Mouse (Mus musculus) heart, embryonic 12.5 days (tissue): ENCODE data around the gene Cbll1. TPM values are rescaled to one million over a fixed set of nuclear protein-coding genes. Genes with fewer than 3 reads are reported as not detected.

ENCODE experiments used
- ATAC-seq: fragments of 200-750 bp; cut with Nextera tagmentation; 2 replicates; pipeline ENCODE4 v1.8.0; 2017; ENCODE audit warnings: moderate TSS enrichment, moderate library complexity; ENCODE audit not compliant: insufficient number of reproducible peaks, low FRiP score
- H3K27ac ChIP-seq: fragments of 300-500 bp; sonication (generic); 2 replicates; pipeline ENCODE4 v1.5.1; 2016; ENCODE audit warnings: mild to moderate bottlenecking, moderate library complexity; ENCODE audit not compliant: poor library complexity, severe bottlenecking
- H3K27me3 ChIP-seq: fragments of 300-500 bp; sonication (generic); replicated peaks from 2 replicates; pipeline ENCODE4 v1.6.1; 2016; ENCODE audit warnings: mild to moderate bottlenecking, moderate library complexity
- H3K36me3 ChIP-seq: fragments of 300-500 bp; sonication (generic); 2 replicates; pipeline ENCODE4 v1.6.1; 2016; ENCODE audit warnings: mild to moderate bottlenecking, moderate library complexity
- H3K4me1 ChIP-seq: fragments of 300-500 bp; sonication (generic); replicated peaks from 2 replicates; pipeline ENCODE4 v1.6.1; 2016; ENCODE audit warnings: mild to moderate bottlenecking
- H3K4me2 ChIP-seq: fragments of 300-500 bp; sonication (generic); 2 replicates; pipeline ENCODE4 v1.6.1; 2016; ENCODE audit warnings: mild to moderate bottlenecking, moderate library complexity
- H3K4me3 ChIP-seq: fragments of 300-500 bp; sonication (generic); 2 replicates; pipeline ENCODE4 v1.5.1; 2016; ENCODE audit warnings: mild to moderate bottlenecking
- H3K9ac ChIP-seq: fragments of 300-500 bp; sonication (generic); 2 replicates; pipeline ENCODE4 v1.6.1; 2016; ENCODE audit warnings: mild to moderate bottlenecking, moderate library complexity
- H3K9me3 ChIP-seq: fragments of 300-500 bp; sonication (generic); replicated peaks from 2 replicates; pipeline ENCODE4 v1.6.1; 2016; ENCODE audit warnings: mild to moderate bottlenecking, moderate library complexity
- WGBS: fragments of 180-500 bp; shearing (Covaris S2); methylation state at CpG from one replicate; pipeline ENCODE4 v1.1.7; 2016; 5-methylcytosine and 5-hydroxymethylcytosine counted together
- polyA plus RNA-seq: library from polyadenylated mRNA; unstranded; fragments of >200 nt; fragmentation: Nextera tagmentation; extraction: Ambion mirVana; gene quantifications from 2 replicates; pipeline ENCODE4 v1.2.1, GENCODE M21; 2016

The Cbll1 gene
- 10.7 and 11.3 TPM in 2 replicates for polyA plus RNA-seq

GRCm38 (mm10) chr12:31499314-31500131 is at the start of gene Cbll1:
Cbll1 (minus strand) TSS chr12:31499616.
- peak; percentile 99 for ATAC-seq
- Histone ChIP-seq H3K9ac (peak within 1 kb of the TSS; percentile 86), H3K4me2 (peak within 1 kb of the TSS; percentile 95), H3K4me1 (peaks cover 16% of the 10 kb centered on the region), H3K9me3 (no peaks in the 10 kb centered on the region), H3K36me3 (peaks cover under 1% of the 10 kb centered on the region), H3K27ac (peak within 1 kb of the TSS; percentile 88), H3K27me3 (no peaks in the 10 kb centered on the region), H3K4me3 (peak within 1 kb of the TSS; percentile 98)
- WGBS, result 0% methylated on average over 68 of the region's 68 CpGs

- ATAC-seq, result no peak
- Histone ChIP-seq H3K36me3 (no peaks in the 10 kb centered on the region), H3K27ac (no peak overlapping the region), H3K9ac (no peak overlapping the region), H3K4me2 (no peak overlapping the region), H3K4me1 (no peaks in the 10 kb centered on the region), H3K4me3 (no peak overlapping the region), H3K27me3 (no peaks in the 10 kb centered on the region), H3K9me3 (no peaks in the 10 kb centered on the region)
- 50% methylated on average over 1 of the region's 1 CpGs for WGBS
These were observed 46.6 kb upstream of the Cbll1 start for GRCm38 (mm10) chr12:31546061-31546460.

DNA sequence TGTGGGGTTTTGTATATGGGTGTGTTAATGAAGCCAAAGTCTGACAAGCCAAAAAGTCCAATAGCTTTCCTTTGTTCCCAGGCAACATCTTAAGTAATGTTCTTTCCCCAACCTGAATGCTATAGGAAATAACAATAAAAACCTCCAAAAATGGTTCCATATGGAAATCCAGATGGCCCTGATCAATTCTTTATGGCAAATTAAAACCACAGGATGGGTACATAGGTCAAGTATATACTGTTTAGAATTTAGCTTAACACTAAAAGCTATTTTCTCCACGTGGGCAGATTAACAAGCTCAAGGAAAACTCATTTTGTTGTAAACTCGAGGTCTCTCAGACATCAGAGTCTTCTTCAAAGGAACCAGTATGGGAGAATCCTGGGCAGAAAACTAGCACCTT is 45.8 kb upstream of the Cbll1 start:
- ATAC-seq, result no peak

DNA sequence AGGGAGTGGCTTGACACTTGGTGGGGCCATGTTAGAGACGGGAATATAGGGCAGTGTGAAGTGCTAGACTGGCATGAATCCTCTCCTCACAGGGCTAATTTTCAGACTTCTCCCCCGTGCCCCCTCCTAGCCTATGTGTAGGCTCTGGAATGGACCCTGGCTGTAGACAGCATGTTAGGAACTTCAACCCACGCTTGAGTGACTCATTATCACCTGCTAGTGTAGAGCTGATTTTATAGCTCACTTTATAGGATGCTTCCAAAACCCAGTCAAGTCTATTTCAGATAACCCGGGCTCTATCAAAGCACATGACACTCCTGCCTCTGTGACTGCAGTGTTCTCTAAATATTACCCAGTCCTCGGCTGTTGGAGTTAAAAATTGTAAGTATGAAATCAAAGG is 42.1 kb upstream of the Cbll1 start:
- Histone ChIP-seq H3K4me2 (no peak overlapping the region), H3K27ac (no peak overlapping the region), H3K4me1 (peaks cover 6% of the 10 kb centered on the region; the same call in 1 of the 2 replicates), H3K9me3 (no peaks in the 10 kb centered on the region), H3K4me3 (no peak overlapping the region), H3K9ac (no peak overlapping the region), H3K36me3 (no peaks in the 10 kb centered on the region), H3K27me3 (no peaks in the 10 kb centered on the region)
- ATAC-seq, result no peak
- WGBS, result 58% methylated on average over 5 of the region's 5 CpGs

More for the DNA sequence above, 45.8 kb upstream of the Cbll1 start:
- WGBS, result 57% methylated on average over 2 of the region's 2 CpGs
- H3K27ac ChIP-seq, result no peak overlapping the region
- no peaks in the 10 kb centered on the region for H3K4me1 ChIP-seq
- no peaks in the 10 kb centered on the region for H3K36me3 ChIP-seq
- H3K9me3 ChIP-seq, result no peaks in the 10 kb centered on the region
- no peak overlapping the region for H3K4me2 ChIP-seq
- no peaks in the 10 kb centered on the region for H3K27me3 ChIP-seq
- no peak overlapping the region for H3K4me3 ChIP-seq
- no peak overlapping the region for H3K9ac ChIP-seq

GRCm38 (mm10) chr12:31539783-31540182 is 40.4 kb upstream of the Cbll1 start:
- 83% methylated on average over 2 of the region's 2 CpGs for WGBS
- no peak for ATAC-seq
- no peak overlapping the region for H3K9ac ChIP-seq
- H3K27me3 ChIP-seq, result no peaks in the 10 kb centered on the region
- H3K36me3 ChIP-seq, result no peaks in the 10 kb centered on the region
- peaks cover 6% of the 10 kb centered on the region; the same call in 1 of the 2 replicates for H3K4me1 ChIP-seq
- H3K4me3 ChIP-seq, result no peak overlapping the region
- H3K9me3 ChIP-seq, result no peaks in the 10 kb centered on the region
- H3K27ac ChIP-seq, result no peak overlapping the region
- no peak overlapping the region for H3K4me2 ChIP-seq

GRCm38 (mm10) chr12:31537515-31538230 is 38.3 kb upstream of the Cbll1 start:
- Histone ChIP-seq H3K9me3 (no peaks in the 10 kb centered on the region), H3K27me3 (no peaks in the 10 kb centered on the region), H3K4me3 (no peak overlapping the region), H3K4me2 (no peak overlapping the region), H3K9ac (no peak overlapping the region), H3K36me3 (no peaks in the 10 kb centered on the region), H3K27ac (no peak overlapping the region), H3K4me1 (peaks cover 6% of the 10 kb centered on the region; the same call in 1 of the 2 replicates)
- 42% methylated on average over 7 of the region's 7 CpGs for WGBS
- no peak for ATAC-seq

DNA sequence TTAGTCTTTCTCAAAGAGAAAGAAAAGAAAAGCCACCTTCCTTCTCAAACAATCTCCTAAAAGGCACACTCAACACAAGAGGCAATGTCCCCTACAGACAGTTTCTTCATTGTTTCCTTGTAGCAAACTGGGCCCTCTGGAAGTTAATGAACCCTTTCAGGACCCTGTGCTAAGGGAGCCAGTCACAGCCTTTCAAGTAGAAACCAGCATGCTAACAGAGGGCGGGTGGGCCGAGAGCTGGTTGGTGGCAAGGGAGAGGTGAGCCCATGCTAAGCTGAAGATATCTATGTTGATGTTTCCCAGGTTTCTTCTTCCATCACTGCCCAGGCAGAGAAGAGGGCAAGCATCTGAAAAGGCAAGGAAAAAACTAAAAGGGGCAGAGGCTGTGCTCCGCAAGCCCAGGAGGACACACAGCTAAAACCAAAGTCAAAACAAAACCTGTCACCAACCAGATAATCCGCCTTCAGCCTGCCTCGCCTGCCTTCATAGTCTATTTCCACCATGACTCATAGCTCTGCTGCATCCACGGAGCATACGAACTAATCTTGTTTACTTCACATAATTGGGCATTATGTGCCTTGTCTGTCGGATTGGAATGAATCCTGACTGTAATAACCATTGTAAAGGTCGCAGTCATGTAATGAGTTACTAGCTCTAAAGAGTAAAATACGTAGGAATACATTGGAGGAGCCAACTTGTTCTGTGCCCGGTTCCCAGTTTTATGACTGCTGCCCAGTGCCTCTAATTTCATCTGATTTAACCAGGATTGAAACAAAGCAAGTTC is 34.8 kb upstream of the Cbll1 start:
- Histone ChIP-seq H3K9ac (no peak overlapping the region), H3K27ac (no peak overlapping the region), H3K4me2 (no peak overlapping the region), H3K27me3 (no peaks in the 10 kb centered on the region), H3K4me3 (no peak overlapping the region), H3K9me3 (no peaks in the 10 kb centered on the region), H3K4me1 (peaks cover 6% of the 10 kb centered on the region; the same call in 1 of the 2 replicates), H3K36me3 (no peaks in the 10 kb centered on the region)
- no peak for ATAC-seq
- 65% methylated on average over 11 of the region's 11 CpGs for WGBS

GRCm38 (mm10) chr12:31533218-31533908 is 33.9 kb upstream of the Cbll1 start:
- ATAC-seq, result no peak
- no peak overlapping the region for H3K4me3 ChIP-seq
- H3K36me3 ChIP-seq, result no peaks in the 10 kb centered on the region
- peaks cover 6% of the 10 kb centered on the region; the same call in 1 of the 2 replicates for H3K4me1 ChIP-seq
- H3K9ac ChIP-seq, result no peak overlapping the region
- no peak overlapping the region for H3K4me2 ChIP-seq
- no peaks in the 10 kb centered on the region for H3K27me3 ChIP-seq
- WGBS, result 63% methylated on average over 10 of the region's 10 CpGs
- no peaks in the 10 kb centered on the region for H3K9me3 ChIP-seq
- H3K27ac ChIP-seq, result no peak overlapping the region

GRCm38 (mm10) chr12:31532054-31532453 is 32.6 kb upstream of the Cbll1 start:
- H3K36me3 ChIP-seq, result no peaks in the 10 kb centered on the region
- no peak overlapping the region for H3K4me2 ChIP-seq
- no peak overlapping the region for H3K4me3 ChIP-seq
- H3K4me1 ChIP-seq, result peaks cover 7% of the 10 kb centered on the region; the same call in 1 of the 2 replicates
- no peak for ATAC-seq
- H3K9me3 ChIP-seq, result no peaks in the 10 kb centered on the region
- WGBS, result 70% methylated on average over 14 of the region's 14 CpGs
- no peak overlapping the region for H3K9ac ChIP-seq
- H3K27ac ChIP-seq, result no peak overlapping the region
- H3K27me3 ChIP-seq, result no peaks in the 10 kb centered on the region

- no peak for ATAC-seq
- H3K9me3 ChIP-seq, result no peaks in the 10 kb centered on the region
- no peak overlapping the region for H3K4me2 ChIP-seq
- no peak overlapping the region for H3K27ac ChIP-seq
- WGBS, result 36% methylated on average over 6 of the region's 6 CpGs
- no peak overlapping the region for H3K9ac ChIP-seq
- H3K36me3 ChIP-seq, result no peaks in the 10 kb centered on the region
- no peak overlapping the region for H3K4me3 ChIP-seq
- H3K27me3 ChIP-seq, result no peaks in the 10 kb centered on the region
- H3K4me1 ChIP-seq, result peaks cover 9% of the 10 kb centered on the region
These were observed 28.0 kb upstream of the Cbll1 start for GRCm38 (mm10) chr12:31527407-31527806.
